Mouse (Mus musculus) liver, embryonic 12.5 days (tissue): ENCODE results near the gene Nckap5. TPM values are rescaled to one million over a fixed set of nuclear protein-coding genes. Genes with fewer than 3 reads are reported as not detected.
"Not testable (repeated sequence)": the region's sequence is repeated elsewhere in the genome, so short reads cannot be mapped to it uniquely, and the experiment has no call there.

Experiments
- ATAC-seq: fragments of 200-750 bp; cut with Nextera tagmentation; 2 replicates; pipeline ENCODE4 v1.8.0; 2017; ENCODE audit warnings: moderate number of reproducible peaks, mild to moderate bottlenecking, moderate library complexity
- H3K27ac ChIP-seq: fragments of 300-500 bp; sonication (generic); 2 replicates; pipeline ENCODE4 v1.5.1; 2016; ENCODE audit warnings: mild to moderate bottlenecking
- H3K27me3 ChIP-seq: fragments of 300-500 bp; sonication (generic); replicated peaks from 2 replicates; pipeline ENCODE4 v1.6.1; 2016; ENCODE audit warnings: mild to moderate bottlenecking, moderate library complexity
- H3K36me3 ChIP-seq: fragments of 300-500 bp; sonication (generic); 2 replicates; pipeline ENCODE4 v1.6.1; 2016; ENCODE audit warnings: mild to moderate bottlenecking, moderate library complexity
- H3K4me1 ChIP-seq: fragments of 300-500 bp; sonication (generic); 2 replicates; pipeline ENCODE4 v1.6.1; 2016
- H3K4me2 ChIP-seq: fragments of 300-500 bp; sonication (generic); 2 replicates; pipeline ENCODE4 v1.6.1; 2016; ENCODE audit warnings: mild to moderate bottlenecking, moderate library complexity
- H3K4me3 ChIP-seq: fragments of 300-500 bp; sonication (generic); 2 replicates; pipeline ENCODE4 v1.5.1; 2016; ENCODE audit warnings: mild to moderate bottlenecking, moderate library complexity
- H3K9ac ChIP-seq: fragments of 300-500 bp; sonication (generic); 2 replicates; pipeline ENCODE4 v1.6.1; 2016; ENCODE audit warnings: mild to moderate bottlenecking, moderate library complexity
- H3K9me3 ChIP-seq: fragments of 300-500 bp; sonication (generic); replicated peaks from 2 replicates; pipeline ENCODE4 v1.6.1; 2016; ENCODE audit warnings: mild to moderate bottlenecking, moderate library complexity
- WGBS: fragments of 180-500 bp; shearing (Covaris S2); methylation state at CpG from one replicate; pipeline ENCODE4 v1.1.7; 2016; ENCODE audit not compliant: insufficient replicate concordance; 5-methylcytosine and 5-hydroxymethylcytosine counted together
- polyA plus RNA-seq: library from polyadenylated mRNA; unstranded; fragments of >200 nt; fragmentation: Nextera tagmentation; extraction: Ambion mirVana; gene quantifications from 2 replicates; pipeline ENCODE4 v1.2.1, GENCODE M21; 2016

Gene Nckap5
- polyA plus RNA-seq, 1 experiment from 2014 or later = 0.45 TPM

- no peak overlapping the region for H3K27ac ChIP-seq
- WGBS = 74% methylated on average over 7 of the region's 7 CpGs
- no peak for ATAC-seq
- no peaks in the 10 kb centered on the region for H3K4me1 ChIP-seq
- no peaks in the 10 kb centered on the region for H3K36me3 ChIP-seq
- no peak overlapping the region for H3K9ac ChIP-seq
- no peaks in the 10 kb centered on the region for H3K9me3 ChIP-seq
- no peak overlapping the region for H3K4me2 ChIP-seq
- H3K27me3 ChIP-seq = no peaks in the 10 kb centered on the region
- no peak overlapping the region for H3K4me3 ChIP-seq
These were observed 743.4 kb downstream of the Nckap5 start for GRCm38 (mm10) chr1:126087181-126087580.

- Histone ChIP-seq H3K9ac (no peak overlapping the region), H3K4me2 (no peak overlapping the region), H3K4me1 (no peaks in the 10 kb centered on the region), H3K9me3 (no peaks in the 10 kb centered on the region), H3K4me3 (no peak overlapping the region), H3K27ac (no peak overlapping the region), H3K36me3 (no peaks in the 10 kb centered on the region), H3K27me3 (no peaks in the 10 kb centered on the region)
- 56% methylated on average over 4 of the region's 4 CpGs for WGBS
- no peak for ATAC-seq
These were observed 754.3 kb downstream of the Nckap5 start for GRCm38 (mm10) chr1:126076312-126076711.

DNA sequence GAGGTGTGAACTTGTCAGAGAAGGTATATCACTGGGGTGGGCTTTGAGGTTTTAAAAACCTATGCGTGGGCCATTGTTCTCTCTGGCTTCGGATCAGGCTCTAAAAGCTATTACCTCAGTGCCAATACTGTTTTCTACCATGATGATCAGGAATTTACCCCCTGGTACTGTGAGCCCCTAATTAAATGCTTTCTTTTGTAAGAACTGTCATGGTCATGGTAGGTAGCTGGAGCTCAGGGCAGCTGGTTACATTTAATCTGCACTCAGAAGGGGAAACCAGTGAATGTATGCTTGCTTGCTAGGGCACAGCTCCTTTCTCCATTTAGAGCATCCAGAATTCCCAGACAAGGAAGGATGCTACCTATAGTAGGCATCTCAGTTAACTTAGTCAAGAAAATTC lies 759.7 kb downstream of the Nckap5 start:
- Histone ChIP-seq H3K27ac (no peak overlapping the region), H3K9ac (no peak overlapping the region), H3K4me3 (no peak overlapping the region), H3K4me2 (no peak overlapping the region), H3K36me3 (no peaks in the 10 kb centered on the region), H3K27me3 (no peaks in the 10 kb centered on the region), H3K9me3 (no peaks in the 10 kb centered on the region), H3K4me1 (no peaks in the 10 kb centered on the region)
- WGBS = 75% methylated on average over 2 of the region's 2 CpGs
- ATAC-seq = no peak

DNA sequence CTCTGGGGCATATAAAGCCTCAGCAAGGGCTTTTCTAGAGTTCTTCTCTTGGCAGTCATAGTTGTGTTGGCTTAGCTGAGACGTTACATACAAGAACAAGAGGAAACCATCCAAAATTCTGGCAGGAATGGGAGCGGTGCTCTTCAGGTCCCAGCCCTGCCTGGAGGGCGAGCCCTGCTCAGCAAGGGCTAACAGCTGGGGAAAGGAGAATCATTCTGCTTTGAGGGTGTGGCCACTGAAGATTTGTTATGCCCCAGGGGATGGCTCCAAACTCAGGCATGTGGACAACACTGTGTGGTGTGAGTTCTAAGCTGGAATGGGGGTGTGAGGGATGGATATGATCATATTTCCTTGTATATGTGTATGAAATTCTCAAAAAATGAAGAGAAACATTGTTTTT lies 779.1 kb downstream of the Nckap5 start:
- 72% methylated on average over 3 of the region's 3 CpGs for WGBS
- H3K27me3 ChIP-seq = no peaks in the 10 kb centered on the region
- no peak overlapping the region for H3K9ac ChIP-seq
- no peak overlapping the region for H3K4me3 ChIP-seq
- H3K27ac ChIP-seq = no peak overlapping the region
- H3K36me3 ChIP-seq = no peaks in the 10 kb centered on the region
- no peaks in the 10 kb centered on the region for H3K9me3 ChIP-seq
- no peaks in the 10 kb centered on the region for H3K4me1 ChIP-seq
- H3K4me2 ChIP-seq = no peak overlapping the region
- ATAC-seq = no peak

DNA sequence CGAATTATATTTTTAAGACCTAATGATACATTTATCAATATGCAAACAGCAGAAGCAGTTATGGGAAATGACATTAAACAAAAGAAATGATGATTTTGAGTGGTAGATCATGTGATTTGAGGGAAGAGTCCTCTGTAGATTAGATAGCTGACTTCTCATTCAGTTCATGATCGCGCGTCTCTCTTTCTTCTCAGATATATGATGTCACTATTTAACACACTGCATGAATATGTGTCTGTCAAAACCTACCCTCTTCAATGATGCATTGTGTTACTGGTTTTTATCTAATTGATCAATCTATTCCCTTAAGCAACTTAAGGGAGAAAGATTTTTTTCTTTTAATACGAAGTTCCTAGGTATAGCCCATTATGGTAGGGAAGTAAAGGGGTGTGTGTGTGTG lies 787.7 kb downstream of the Nckap5 start:
- H3K36me3 ChIP-seq = no peaks in the 10 kb centered on the region
- H3K27me3 ChIP-seq = no peaks in the 10 kb centered on the region
- H3K4me3 ChIP-seq = no peak overlapping the region
- 77% methylated on average over 5 of the region's 5 CpGs for WGBS
- H3K9me3 ChIP-seq = no peaks in the 10 kb centered on the region
- no peak for ATAC-seq
- H3K27ac ChIP-seq = no peak overlapping the region
- no peak overlapping the region for H3K9ac ChIP-seq
- H3K4me1 ChIP-seq = no peaks in the 10 kb centered on the region
- no peak overlapping the region for H3K4me2 ChIP-seq

GRCm38 (mm10) chr1:126027536-126027935 lies 803.1 kb downstream of the Nckap5 start:
- Histone ChIP-seq H3K27me3 (no peaks in the 10 kb centered on the region), H3K27ac (no peak overlapping the region), H3K4me1 (no peaks in the 10 kb centered on the region), H3K4me3 (no peak overlapping the region), H3K9me3 (no peaks in the 10 kb centered on the region), H3K36me3 (no peaks in the 10 kb centered on the region), H3K9ac (no peak overlapping the region), H3K4me2 (no peak overlapping the region)
- ATAC-seq = no peak
- WGBS = 77% methylated on average over 8 of the region's 8 CpGs

- no peak overlapping the region for H3K27ac ChIP-seq
- WGBS = 63% methylated on average over 6 of the region's 6 CpGs
- no peaks in the 10 kb centered on the region for H3K36me3 ChIP-seq
- no peak for ATAC-seq
- no peak overlapping the region for H3K4me2 ChIP-seq
- H3K4me1 ChIP-seq = no peaks in the 10 kb centered on the region
- H3K4me3 ChIP-seq = no peak overlapping the region
- H3K9me3 ChIP-seq = no peaks in the 10 kb centered on the region
- no peaks in the 10 kb centered on the region for H3K27me3 ChIP-seq
- no peak overlapping the region for H3K9ac ChIP-seq
These were observed 806.1 kb downstream of the Nckap5 start for GRCm38 (mm10) chr1:126024518-126024917.

- ATAC-seq = no peak
- WGBS = 48% methylated on average over 10 of the region's 10 CpGs
- no peak overlapping the region for H3K9ac ChIP-seq
These were observed 807.6 kb downstream of the Nckap5 start for GRCm38 (mm10) chr1:126022959-126023358.

GRCm38 (mm10) chr1:126018654-126019053 lies 811.9 kb downstream of the Nckap5 start:
- not testable (repeated sequence) for H3K4me3 ChIP-seq, H3K9ac ChIP-seq, H3K27ac ChIP-seq, ATAC-seq, H3K36me3 ChIP-seq, H3K4me2 ChIP-seq, H3K9me3 ChIP-seq, H3K4me1 ChIP-seq, H3K27me3 ChIP-seq
- 60% methylated on average over 6 of the region's 6 CpGs for WGBS

More at GRCm38 (mm10) chr1:126022959-126023358, 807.6 kb downstream of the Nckap5 start:
- no peaks in the 10 kb centered on the region for H3K27me3 ChIP-seq
- H3K27ac ChIP-seq = no peak overlapping the region
- H3K4me2 ChIP-seq = no peak overlapping the region
- H3K9me3 ChIP-seq = no peaks in the 10 kb centered on the region
- H3K36me3 ChIP-seq = no peaks in the 10 kb centered on the region
- no peak overlapping the region for H3K4me3 ChIP-seq
- no peaks in the 10 kb centered on the region for H3K4me1 ChIP-seq

DNA sequence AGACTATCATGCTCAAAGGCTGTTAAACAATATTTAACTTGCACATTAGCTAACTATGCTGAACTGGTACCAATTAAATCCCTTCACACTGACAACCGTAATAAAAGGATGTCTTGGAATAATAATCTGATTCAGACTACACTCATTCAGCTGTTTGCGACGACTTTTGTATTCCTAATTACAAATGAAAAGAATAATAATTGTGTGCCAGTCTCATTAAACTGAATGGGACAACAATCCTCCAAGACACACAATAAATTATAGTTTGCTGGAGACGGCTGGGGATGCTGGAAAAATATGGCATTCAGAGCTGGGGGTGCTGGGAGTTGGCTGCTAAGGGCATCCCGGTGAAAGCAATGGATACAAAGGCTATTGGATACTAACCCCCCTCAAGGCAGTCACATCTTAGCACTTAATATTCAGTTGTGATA lies 818.9 kb downstream of the Nckap5 start:
- Histone ChIP-seq H3K4me3 (no peak overlapping the region), H3K4me2 (no peak overlapping the region), H3K9me3 (no peaks in the 10 kb centered on the region), H3K4me1 (no peaks in the 10 kb centered on the region), H3K36me3 (no peaks in the 10 kb centered on the region), H3K27me3 (no peaks in the 10 kb centered on the region), H3K27ac (no peak overlapping the region), H3K9ac (no peak overlapping the region)
- WGBS = 81% methylated on average over 5 of the region's 5 CpGs
- no peak for ATAC-seq

DNA sequence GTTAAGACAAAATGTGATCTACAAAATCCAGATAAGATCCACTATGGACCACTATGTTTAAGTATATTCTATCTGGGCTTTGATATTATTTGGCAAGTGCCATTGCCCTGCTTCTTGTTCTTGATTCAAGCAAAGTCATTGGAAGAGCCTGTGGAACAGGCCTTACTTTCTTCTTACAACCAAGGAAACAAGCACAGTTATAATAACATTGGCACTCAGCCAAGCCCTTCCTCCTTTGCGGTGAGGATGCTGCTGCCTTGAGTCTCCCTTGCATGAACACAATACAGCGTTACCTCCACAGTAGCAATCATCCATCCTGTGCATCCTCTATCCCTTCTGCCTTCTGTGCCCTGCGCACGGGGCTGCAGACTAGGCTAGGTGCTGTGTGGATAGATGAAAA lies 823.0 kb downstream of the Nckap5 start:
- WGBS = 73% methylated on average over 4 of the region's 4 CpGs
- H3K27ac ChIP-seq = no peak overlapping the region
- H3K27me3 ChIP-seq = no peaks in the 10 kb centered on the region
- H3K4me1 ChIP-seq = no peaks in the 10 kb centered on the region
- no peak overlapping the region for H3K9ac ChIP-seq
- no peak overlapping the region for H3K4me3 ChIP-seq
- H3K4me2 ChIP-seq = no peak overlapping the region
- H3K36me3 ChIP-seq = no peaks in the 10 kb centered on the region
- H3K9me3 ChIP-seq = no peaks in the 10 kb centered on the region
- ATAC-seq = no peak

GRCm38 (mm10) chr1:126005672-126006071 lies 824.9 kb downstream of the Nckap5 start:
- H3K4me3 ChIP-seq = no peak overlapping the region
- H3K27me3 ChIP-seq = no peaks in the 10 kb centered on the region
- no peaks in the 10 kb centered on the region for H3K9me3 ChIP-seq
- no peak overlapping the region for H3K9ac ChIP-seq
- no peaks in the 10 kb centered on the region for H3K36me3 ChIP-seq
- no peak for ATAC-seq
- no peaks in the 10 kb centered on the region for H3K4me1 ChIP-seq
- no peak overlapping the region for H3K4me2 ChIP-seq
- WGBS = 33% methylated on average over 5 of the region's 5 CpGs
- H3K27ac ChIP-seq = no peak overlapping the region

- no peaks in the 10 kb centered on the region for H3K9me3 ChIP-seq
- no peaks in the 10 kb centered on the region for H3K36me3 ChIP-seq
- ATAC-seq = no peak
- no peaks in the 10 kb centered on the region for H3K27me3 ChIP-seq
- 65% methylated on average over 3 of the region's 3 CpGs for WGBS
- no peaks in the 10 kb centered on the region for H3K4me1 ChIP-seq
- H3K4me3 ChIP-seq = no peak overlapping the region
- H3K27ac ChIP-seq = no peak overlapping the region
- no peak overlapping the region for H3K9ac ChIP-seq
- H3K4me2 ChIP-seq = no peak overlapping the region
These were observed 834.1 kb downstream of the Nckap5 start for GRCm38 (mm10) chr1:125996540-125996939.
